Mouse (Mus musculus): ENCODE results near the gene Hck. TPM values are rescaled to one million over a fixed set of nuclear protein-coding genes. Genes with fewer than 3 reads are reported as not detected.

The Hck gene
- polyA plus RNA-seq, 1 experiment from 2014 or later, result 5.4 TPM

GRCm38 (mm10) chr2:153119488-153119887 is 11.2 kb downstream of the Hck start:
- no peaks in the 10 kb centered on the region for H3K27me3 ChIP-seq (replicated peaks; ENCODE audit: control insufficient read depth, insufficient read depth, low read length)
- no peak overlapping the region for H3K4me3 ChIP-seq (ENCODE audit: low read length)
- no peak overlapping the region for H3K27ac ChIP-seq (ENCODE audit: low read length)
- no peaks in the 10 kb centered on the region for H3K4me1 ChIP-seq (ENCODE audit: control insufficient read depth, insufficient read depth, low read length)
- H3K9ac ChIP-seq (ENCODE audit: low read depth, low read length), result no peak overlapping the region
- no peak for ATAC-seq
- WGBS, result 83% methylated on average over 6 of the region's 6 CpGs
- H3K4me2 ChIP-seq (ENCODE audit: low read depth, low read length), result no peak overlapping the region
- no peaks in the 10 kb centered on the region for H3K36me3 ChIP-seq (ENCODE audit: control insufficient read depth, insufficient read depth, low read length)
- no peaks in the 10 kb centered on the region for H3K9me3 ChIP-seq (ENCODE audit: control insufficient read depth, low read length)

- 64% methylated on average over 8 of the region's 8 CpGs for WGBS
- Histone ChIP-seq H3K9me3 (ENCODE audit: control insufficient read depth, low read length) (no peaks in the 10 kb centered on the region), H3K4me3 (ENCODE audit: low read length) (no peak overlapping the region), H3K9ac (ENCODE audit: low read depth, low read length) (no peak overlapping the region), H3K4me1 (ENCODE audit: control insufficient read depth, insufficient read depth, low read length) (no peaks in the 10 kb centered on the region), H3K27me3 (replicated peaks; ENCODE audit: control insufficient read depth, insufficient read depth, low read length) (no peaks in the 10 kb centered on the region), H3K36me3 (ENCODE audit: control insufficient read depth, insufficient read depth, low read length) (no peaks in the 10 kb centered on the region), H3K27ac (ENCODE audit: low read length) (no peak overlapping the region), H3K4me2 (ENCODE audit: low read depth, low read length) (no peak overlapping the region)
- ATAC-seq, result no peak
These were observed 11.9 kb downstream of the Hck start for GRCm38 (mm10) chr2:153120126-153120525.

GRCm38 (mm10) chr2:153121821-153122615 is 13.8 kb downstream of the Hck start:
- Histone ChIP-seq H3K4me1 (ENCODE audit: control insufficient read depth, insufficient read depth, low read length) (no peaks in the 10 kb centered on the region), H3K9ac (ENCODE audit: low read depth, low read length) (no peak overlapping the region), H3K36me3 (ENCODE audit: control insufficient read depth, insufficient read depth, low read length) (no peaks in the 10 kb centered on the region), H3K4me3 (ENCODE audit: low read length) (no peak overlapping the region), H3K9me3 (ENCODE audit: control insufficient read depth, low read length) (no peaks in the 10 kb centered on the region), H3K27me3 (replicated peaks; ENCODE audit: control insufficient read depth, insufficient read depth, low read length) (no peaks in the 10 kb centered on the region; the same call in 1 of the 2 replicates), H3K27ac (ENCODE audit: low read length) (no peak overlapping the region), H3K4me2 (ENCODE audit: low read depth, low read length) (no peak overlapping the region)
- ATAC-seq, result no peak
- 72% methylated on average over 8 of the region's 8 CpGs for WGBS

GRCm38 (mm10) chr2:153122701-153123100 is 14.4 kb downstream of the Hck start:
- no peaks in the 10 kb centered on the region for H3K4me1 ChIP-seq (ENCODE audit: control insufficient read depth, insufficient read depth, low read length)

GRCm38 (mm10) chr2:153125875-153126274 is 17.6 kb downstream of the Hck start:
- Histone ChIP-seq H3K9ac (ENCODE audit: low read depth, low read length) (no peak overlapping the region), H3K4me2 (ENCODE audit: low read depth, low read length) (no peak overlapping the region), H3K4me1 (ENCODE audit: control insufficient read depth, insufficient read depth, low read length) (no peaks in the 10 kb centered on the region), H3K4me3 (ENCODE audit: low read length) (no peak overlapping the region), H3K36me3 (ENCODE audit: control insufficient read depth, insufficient read depth, low read length) (no peaks in the 10 kb centered on the region), H3K9me3 (ENCODE audit: control insufficient read depth, low read length) (no peaks in the 10 kb centered on the region), H3K27ac (ENCODE audit: low read length) (no peak overlapping the region), H3K27me3 (replicated peaks; ENCODE audit: control insufficient read depth, insufficient read depth, low read length) (no peaks in the 10 kb centered on the region; the same call in 1 of the 2 replicates)
- WGBS, result 42% methylated on average over 5 of the region's 5 CpGs
- ATAC-seq, result no peak

More at GRCm38 (mm10) chr2:153122701-153123100, 14.4 kb downstream of the Hck start:
- no peak overlapping the region for H3K9ac ChIP-seq (ENCODE audit: low read depth, low read length)
- no peaks in the 10 kb centered on the region for H3K36me3 ChIP-seq (ENCODE audit: control insufficient read depth, insufficient read depth, low read length)
- no peaks in the 10 kb centered on the region for H3K9me3 ChIP-seq (ENCODE audit: control insufficient read depth, low read length)
- no peak for ATAC-seq
- no peak overlapping the region for H3K4me2 ChIP-seq (ENCODE audit: low read depth, low read length)
- H3K27ac ChIP-seq (ENCODE audit: low read length), result no peak overlapping the region
- WGBS, result 82% methylated on average over 7 of the region's 7 CpGs
- no peaks in the 10 kb centered on the region; the same call in 1 of the 2 replicates for H3K27me3 ChIP-seq (replicated peaks; ENCODE audit: control insufficient read depth, insufficient read depth, low read length)
- H3K4me3 ChIP-seq (ENCODE audit: low read length), result no peak overlapping the region

- Histone ChIP-seq H3K9me3 (ENCODE audit: control insufficient read depth, low read length) (no peaks in the 10 kb centered on the region), H3K27me3 (replicated peaks; ENCODE audit: control insufficient read depth, insufficient read depth, low read length) (no peaks in the 10 kb centered on the region; the same call in 1 of the 2 replicates), H3K36me3 (ENCODE audit: control insufficient read depth, insufficient read depth, low read length) (no peaks in the 10 kb centered on the region), H3K27ac (ENCODE audit: low read length) (no peak overlapping the region), H3K4me2 (ENCODE audit: low read depth, low read length) (no peak overlapping the region), H3K9ac (ENCODE audit: low read depth, low read length) (no peak overlapping the region), H3K4me1 (ENCODE audit: control insufficient read depth, insufficient read depth, low read length) (no peaks in the 10 kb centered on the region), H3K4me3 (ENCODE audit: low read length) (no peak overlapping the region)
- 19% methylated on average over 6 of the region's 6 CpGs for WGBS
- ATAC-seq, result no peak
These were observed 22.8 kb downstream of the Hck start for GRCm38 (mm10) chr2:153131019-153131418.

- no peaks in the 10 kb centered on the region for H3K27me3 ChIP-seq (replicated peaks; ENCODE audit: control insufficient read depth, insufficient read depth, low read length)
- H3K9me3 ChIP-seq (ENCODE audit: control insufficient read depth, low read length), result no peaks in the 10 kb centered on the region
- no peak for ATAC-seq
- no peak overlapping the region for H3K27ac ChIP-seq (ENCODE audit: low read length)
- 32% methylated on average over 5 of the region's 5 CpGs for WGBS
- no peaks in the 10 kb centered on the region for H3K36me3 ChIP-seq (ENCODE audit: control insufficient read depth, insufficient read depth, low read length)
- no peak overlapping the region for H3K4me2 ChIP-seq (ENCODE audit: low read depth, low read length)
- no peak overlapping the region for H3K9ac ChIP-seq (ENCODE audit: low read depth, low read length)
- H3K4me1 ChIP-seq (ENCODE audit: control insufficient read depth, insufficient read depth, low read length), result no peaks in the 10 kb centered on the region
- H3K4me3 ChIP-seq (ENCODE audit: low read length), result no peak overlapping the region
These were observed 26.0 kb downstream of the Hck start for GRCm38 (mm10) chr2:153134237-153134636.

GRCm38 (mm10) chr2:153136211-153136610 is 27.9 kb downstream of the Hck start:
- Histone ChIP-seq H3K27ac (ENCODE audit: low read length) (no peak overlapping the region), H3K4me2 (ENCODE audit: low read depth, low read length) (no peak overlapping the region), H3K27me3 (replicated peaks; ENCODE audit: control insufficient read depth, insufficient read depth, low read length) (no peaks in the 10 kb centered on the region), H3K4me1 (ENCODE audit: control insufficient read depth, insufficient read depth, low read length) (no peaks in the 10 kb centered on the region), H3K36me3 (ENCODE audit: control insufficient read depth, insufficient read depth, low read length) (no peaks in the 10 kb centered on the region), H3K9ac (ENCODE audit: low read depth, low read length) (no peak overlapping the region), H3K9me3 (ENCODE audit: control insufficient read depth, low read length) (no peaks in the 10 kb centered on the region), H3K4me3 (ENCODE audit: low read length) (no peak overlapping the region)
- 72% methylated on average over 4 of the region's 4 CpGs for WGBS
- no peak for ATAC-seq

GRCm38 (mm10) chr2:153139158-153139557 is 30.9 kb downstream of the Hck start:
- 0 out of 2 replicates have a peak, but pooled peaks have one; percentile 33 for ATAC-seq
- H3K36me3 ChIP-seq (ENCODE audit: control insufficient read depth, insufficient read depth, low read length), result no peaks in the 10 kb centered on the region
- H3K9me3 ChIP-seq (ENCODE audit: control insufficient read depth, low read length), result no peaks in the 10 kb centered on the region
- H3K4me2 ChIP-seq (ENCODE audit: low read depth, low read length), result no peak overlapping the region
- 73% methylated on average over 7 of the region's 7 CpGs for WGBS
- no peak overlapping the region for H3K4me3 ChIP-seq (ENCODE audit: low read length)
- H3K4me1 ChIP-seq (ENCODE audit: control insufficient read depth, insufficient read depth, low read length), result no peaks in the 10 kb centered on the region
- no peaks in the 10 kb centered on the region for H3K27me3 ChIP-seq (replicated peaks; ENCODE audit: control insufficient read depth, insufficient read depth, low read length)
- H3K9ac ChIP-seq (ENCODE audit: low read depth, low read length), result no peak overlapping the region
- no peak overlapping the region for H3K27ac ChIP-seq (ENCODE audit: low read length)
